Mouse (Mus musculus) liver, embryonic 14.5 days (tissue): ENCODE measurements around the gene Armc9.

Source experiments
- CTCF ChIP-seq: IDR thresholded peaks from 2 replicates; pipeline ENCODE4 v1.5.1; 2016; ENCODE audit warnings: antibody characterized with exemption, low read depth, control low read depth
- EP300 ChIP-seq: IDR thresholded peaks from 2 replicates; pipeline ENCODE4 v1.6.1; 2016; ENCODE audit warnings: antibody characterized with exemption, low read depth

DNA sequence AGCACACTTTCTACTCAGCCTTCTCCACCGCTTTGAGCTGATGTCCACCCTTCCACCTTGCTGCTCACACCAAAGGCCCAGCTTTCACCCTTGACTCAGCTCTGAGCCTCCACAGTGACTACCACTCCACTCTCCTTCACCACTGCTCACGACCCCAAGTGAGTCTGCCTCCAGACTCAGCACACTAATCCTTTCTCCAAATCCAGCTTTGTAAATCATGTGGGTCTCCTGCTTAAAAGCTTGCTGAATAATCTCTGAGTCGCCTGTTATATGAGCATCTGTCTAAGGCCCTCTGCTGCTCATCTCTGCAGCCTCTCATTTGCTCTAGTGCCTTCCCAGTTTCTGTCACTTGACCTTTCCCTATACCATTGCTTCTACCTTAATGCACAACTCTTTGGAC is 13.5 kb upstream of the Armc9 start:
- no peak for TF ChIP-seq CTCF
- TF ChIP-seq EP300 = no peak
